Mouse (Mus musculus): Measurements from ENCODE around the gene Zc2hc1b.

DNA sequence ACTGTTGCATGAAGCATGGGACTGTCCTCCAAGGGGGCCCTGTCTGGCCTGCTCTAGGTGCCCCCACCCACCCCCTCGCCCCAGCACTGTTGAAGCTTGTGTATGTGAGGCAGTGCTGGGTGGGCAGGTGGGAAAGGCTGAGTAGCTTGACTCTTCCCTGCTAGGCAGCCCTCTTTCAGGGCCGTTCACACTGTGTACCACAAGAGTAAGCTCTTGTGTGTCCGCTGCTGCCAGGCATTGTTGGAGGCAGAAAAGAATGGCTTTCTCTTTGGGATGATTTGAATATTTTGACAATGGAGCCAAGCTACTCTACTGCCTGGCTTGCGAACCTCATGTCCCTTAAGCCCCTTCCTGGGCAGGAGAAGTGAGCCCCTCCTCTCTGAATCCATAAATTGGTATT lies 62.8 kb downstream of the Zc2hc1b start:
- TF ChIP-seq EP300 (IDR thresholded peaks at IDR 0.05) (no peak), CTCF (IDR thresholded peaks at IDR 0.05) (no peak)

All from lung, postnatal 0 days (tissue).